Mouse (Mus musculus) frontal cortex, postnatal 36 days (tissue): Measurements from ENCODE around the gene Dusp23.

Experiments used
- DNase-seq, 2 experiments: peaks; one replicate each; pipeline ENCODE4 v3.0.0; 2022; ENCODE audit warnings: low spot score in 2 of 2

The Dusp23 gene

DNA sequence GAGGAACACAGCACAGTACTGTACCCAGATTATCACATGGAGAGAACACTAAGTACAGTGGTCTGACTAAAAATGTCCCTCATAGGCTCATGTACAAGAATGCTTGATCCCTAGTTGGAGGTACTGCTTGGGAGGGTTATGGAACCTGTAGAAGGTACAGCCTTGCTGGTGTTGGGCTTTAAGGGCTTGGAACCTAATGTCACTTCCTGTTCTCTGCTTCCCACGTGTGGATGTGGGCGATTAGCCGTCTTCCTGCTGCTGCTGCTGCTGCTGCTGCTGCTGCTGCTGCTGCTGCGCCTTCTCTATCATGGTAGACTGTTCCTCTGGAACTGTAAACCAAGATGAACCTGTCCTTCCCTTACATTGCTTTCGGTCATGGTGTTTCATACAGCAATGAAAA is 9.2 kb downstream of the Dusp23 start:
- DNase-seq = no peak

DNA sequence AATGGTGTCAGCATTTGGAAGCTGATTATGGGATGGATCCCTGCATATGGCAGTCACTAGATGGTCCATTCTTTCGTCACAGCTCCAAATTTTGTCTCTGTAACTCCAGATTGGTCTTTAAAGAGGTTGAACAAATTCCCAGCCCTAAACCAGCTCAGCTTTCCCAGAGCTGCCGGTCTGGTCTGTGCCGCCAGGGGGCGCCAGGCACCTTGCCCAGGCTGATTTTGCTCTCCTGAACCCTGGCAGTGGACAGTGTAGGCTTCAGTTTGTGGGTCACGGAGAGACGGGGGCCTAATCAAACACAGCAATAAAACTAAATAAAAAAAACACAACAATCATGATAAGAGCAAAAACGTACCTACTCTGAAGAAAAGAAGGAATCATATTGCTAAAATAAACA is 13.5 kb downstream of the Dusp23 start:
- peak; percentile 57 to 66 for DNase-seq

GRCm38 (mm10) chr1:172618141-172618540 is 14.6 kb downstream of the Dusp23 start:
- DNase-seq = no peak

- DNase-seq = no peak
Observed at GRCm38 (mm10) chr1:172617365-172618076, 15.2 kb downstream of the Dusp23 start.

GRCm38 (mm10) chr1:172616537-172617300 is 16.0 kb downstream of the Dusp23 start:
- peak in 1 of 2 experiments; percentile 18 for DNase-seq

GRCm38 (mm10) chr1:172615412-172615811 is 17.4 kb downstream of the Dusp23 start:
- DNase-seq = no peak

DNA sequence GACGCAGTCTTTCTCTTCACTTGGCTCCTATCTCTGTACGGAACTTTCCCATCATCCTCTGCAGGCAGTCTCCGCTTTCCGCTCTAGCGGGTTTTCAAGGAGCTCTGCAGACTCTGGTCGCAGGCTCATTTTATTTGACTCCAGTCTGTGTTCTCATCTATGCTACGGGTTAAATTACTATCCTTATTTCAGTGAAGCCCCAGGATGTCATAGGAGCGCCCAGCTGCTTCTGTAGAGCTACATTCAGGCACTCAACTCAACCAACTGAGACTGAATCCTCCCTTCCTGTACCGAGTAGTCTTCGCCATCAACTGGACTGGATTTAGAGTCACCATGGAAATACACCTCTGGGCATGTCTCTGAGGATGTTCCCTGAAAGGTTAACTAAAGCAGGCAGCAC is 18.1 kb downstream of the Dusp23 start:
- no peak for DNase-seq

DNA sequence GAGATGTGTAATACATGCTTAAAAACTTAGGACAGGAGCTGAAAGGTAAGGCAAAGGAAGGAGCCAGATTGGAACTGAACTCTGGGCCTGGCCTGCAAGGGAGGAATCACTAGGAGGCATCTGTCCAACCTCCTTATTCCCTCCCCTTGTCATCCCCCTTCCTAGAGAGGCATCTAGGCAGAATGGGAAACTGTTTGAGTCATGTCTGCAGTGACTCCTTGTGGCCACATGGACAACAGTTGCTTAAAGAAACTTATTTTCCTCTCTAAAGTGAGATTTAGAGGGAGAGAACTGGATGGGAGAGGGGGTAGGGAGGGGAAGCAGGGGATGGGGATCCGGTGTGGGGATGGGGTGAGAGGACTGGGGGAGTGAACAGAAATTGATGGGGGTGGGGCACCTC is 20.0 kb downstream of the Dusp23 start:
- DNase-seq = no peak

GRCm38 (mm10) chr1:172611304-172611703 is 21.5 kb downstream of the Dusp23 start:
- DNase-seq = no peak

- no peak for DNase-seq
Observed at GRCm38 (mm10) chr1:172602326-172602725, 30.4 kb downstream of the Dusp23 start, which contains the start of gene Fcrl6. Fcrl6 (minus strand) TSS chr1:172602551.

DNA sequence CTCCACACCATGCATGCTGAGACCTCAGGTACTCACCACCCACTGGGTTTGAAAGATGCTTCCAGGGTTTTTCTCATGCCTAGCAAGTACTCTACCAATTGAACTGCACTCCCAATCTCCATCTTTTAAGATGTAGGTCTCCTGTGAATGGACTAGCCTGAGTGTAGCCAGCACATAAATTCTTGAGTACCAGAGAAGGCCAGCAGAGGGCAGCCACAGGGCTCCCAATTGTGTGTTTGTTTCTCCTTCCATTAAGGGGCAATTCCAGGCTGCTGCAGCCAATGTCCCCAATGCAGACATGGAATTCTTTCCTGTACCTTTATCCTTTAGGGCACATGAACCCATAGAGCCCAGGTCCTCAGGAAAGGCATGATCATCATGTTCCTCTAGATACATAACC is 38.3 kb downstream of the Dusp23 start:
- DNase-seq = peak; percentile 28 to 61

DNA sequence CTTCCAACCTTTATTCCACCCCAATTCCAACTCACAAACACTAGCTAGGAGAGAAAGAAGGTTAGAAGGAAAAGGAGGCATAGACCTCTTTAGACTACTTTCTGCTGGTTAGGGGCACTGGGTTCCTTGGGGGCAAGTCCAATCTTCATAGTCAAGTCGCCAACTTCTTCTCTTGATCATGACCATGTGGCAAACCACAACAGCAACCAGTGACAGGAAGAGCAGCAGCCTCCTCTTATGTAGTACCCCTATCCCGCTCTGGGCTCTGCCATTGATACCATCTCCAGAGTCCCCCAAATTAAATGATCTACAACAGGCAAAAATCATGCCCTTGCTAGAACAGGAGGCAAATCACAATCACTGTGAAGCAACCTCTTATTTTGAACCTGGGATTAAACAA is 38.8 kb downstream of the Dusp23 start:
- DNase-seq = no peak

DNA sequence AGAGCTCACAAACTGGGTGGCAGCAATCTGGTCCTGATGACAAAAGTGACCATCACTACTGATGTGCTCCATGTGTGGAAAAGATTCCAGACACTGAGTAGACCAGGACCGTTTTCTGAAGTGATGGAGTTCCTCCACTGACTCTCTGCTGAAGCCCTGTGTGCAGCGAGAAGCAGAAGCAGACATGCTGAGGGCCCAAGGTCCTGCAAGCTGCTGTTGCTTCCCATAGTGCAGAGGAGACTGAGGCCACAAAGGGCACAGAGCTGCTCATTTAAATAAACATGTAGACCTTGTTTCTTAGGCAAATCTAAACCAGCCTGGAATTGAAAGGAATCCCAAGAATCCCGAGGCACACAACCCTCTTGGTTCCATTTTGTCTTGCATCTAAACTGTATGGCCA is 39.4 kb downstream of the Dusp23 start:
- DNase-seq = no peak

DNA sequence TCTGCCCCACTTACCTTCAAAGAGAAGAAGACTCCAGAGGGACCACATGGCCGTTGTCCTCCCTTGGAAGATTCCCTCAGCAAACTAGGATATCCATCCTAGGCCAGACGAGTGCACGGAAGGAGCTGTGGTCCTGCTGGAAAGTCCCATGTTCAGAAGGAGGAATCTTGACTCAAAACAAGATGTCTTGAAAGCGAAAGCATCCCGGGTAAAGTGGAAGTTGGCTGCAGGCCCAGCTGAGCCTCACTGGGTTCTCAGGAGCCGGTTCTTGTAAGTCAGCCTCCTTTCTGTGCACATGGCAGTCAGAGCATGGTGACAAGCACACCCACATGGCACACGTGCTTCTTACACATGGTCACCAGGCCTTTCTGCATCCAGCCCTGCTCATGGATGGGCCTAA is 42.4 kb downstream of the Dusp23 start, which contains the start of gene Slamf8:
Slamf8 (minus strand) TSS at position 184 of the 400 bp plus-strand sequence.
- peak in 1 of 2 experiments; percentile 17 for DNase-seq

- DNase-seq = no peak
Observed at GRCm38 (mm10) chr1:172585612-172586567, 46.9 kb downstream of the Dusp23 start.

GRCm38 (mm10) chr1:172585026-172585425 is 47.7 kb downstream of the Dusp23 start:
- DNase-seq = no peak

DNA sequence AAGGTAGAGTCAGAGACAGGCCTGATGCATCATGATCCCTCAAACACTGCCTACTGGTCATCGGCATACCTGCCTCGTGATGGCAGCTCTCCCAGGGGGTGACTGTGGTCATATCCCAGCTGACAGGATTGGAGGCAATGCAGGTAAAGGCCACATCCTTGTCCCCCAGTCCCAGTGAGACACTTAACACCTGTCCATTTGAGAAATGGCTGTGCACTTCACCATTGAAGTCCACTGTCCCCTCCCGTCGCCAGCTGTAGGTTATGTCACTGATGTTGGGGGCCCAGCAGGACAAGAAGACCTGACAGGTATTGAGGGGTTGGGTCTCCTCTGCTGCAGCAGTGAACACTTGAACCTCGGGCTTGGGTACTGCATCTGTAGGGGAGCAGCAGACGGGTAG is 48.5 kb downstream of the Dusp23 start:
- no peak for DNase-seq

DNA sequence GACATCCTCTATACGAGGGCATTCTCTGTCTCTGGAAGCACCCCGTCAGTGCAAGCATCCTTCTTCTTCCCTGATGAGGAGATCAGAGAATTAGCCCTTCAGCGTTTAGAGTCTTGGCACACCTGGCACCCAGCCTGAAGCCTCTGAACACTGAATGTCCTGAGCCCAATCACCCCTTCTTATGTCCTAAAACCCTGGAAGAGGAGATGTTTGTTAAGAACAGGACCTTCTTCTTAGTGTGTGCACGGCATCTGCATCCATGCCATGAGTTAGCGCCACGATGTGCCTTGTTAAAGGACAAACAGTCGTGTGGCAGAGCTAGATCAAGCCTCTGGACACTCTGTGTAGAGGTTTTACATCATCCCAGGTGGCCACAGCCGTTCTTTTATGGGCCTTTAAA is 50.3 kb downstream of the Dusp23 start:
- no peak for DNase-seq
